Mouse (Mus musculus) adrenal gland, postnatal 14 days (tissue): ENCODE results near the gene Ptprm. TPM values are rescaled to one million over a fixed set of nuclear protein-coding genes. Genes with fewer than 3 reads are reported as not detected.

ENCODE experiments used
- DNase-seq: peaks from one replicate; pipeline ENCODE4 v3.0.0; 2021; ENCODE audit warnings: mixed read lengths
- microRNA-seq, 2 experiments: library from miRNA; unstranded; fragments of <30 nt; microRNA quantifications; one replicate each; pipeline ENCODE4 v1.2.0; 2021
- total RNA-seq: library from RNA; stranded (reverse); gene quantifications from 2 replicates; pipeline ENCODE4 v1.2.3, GENCODE M21; 2021

The Ptprm gene
- total RNA-seq, 1 experiment from 2014 or later, result 43.8 TPM

- no peak for DNase-seq
Observed at GRCm38 (mm10) chr17:66671715-66672230, 682.5 kb downstream of the Ptprm start.

GRCm38 (mm10) chr17:66671287-66671686, 683.0 kb downstream of the Ptprm start:
- no peak for DNase-seq

- no peak for DNase-seq
Observed at GRCm38 (mm10) chr17:66665791-66666190, 688.5 kb downstream of the Ptprm start.

- no peak for DNase-seq
Observed at GRCm38 (mm10) chr17:66665201-66665756, 689.0 kb downstream of the Ptprm start.

GRCm38 (mm10) chr17:66664796-66665195, 689.5 kb downstream of the Ptprm start:
- no peak for DNase-seq

- no peak for DNase-seq
Observed at GRCm38 (mm10) chr17:66659242-66659641, 695.0 kb downstream of the Ptprm start.

- no peak for DNase-seq
Observed at GRCm38 (mm10) chr17:66637951-66638722, 716.1 kb downstream of the Ptprm start.

- no peak for DNase-seq
Observed at GRCm38 (mm10) chr17:66619996-66620656, 734.1 kb downstream of the Ptprm start.

- DNase-seq, result no peak
Observed at GRCm38 (mm10) chr17:66619255-66619826, 734.9 kb downstream of the Ptprm start.

Small RNA genes within 50 kb of the gene (microRNA-seq; reads per million reads assigned to microRNA genes)
- gene Mir5709, result 0.85 to 1.9 reads per million in 2 experiments
